Mouse (Mus musculus): ENCODE results near the gene Frmd5.
"Not testable (repeated sequence)": the region's sequence is repeated elsewhere in the genome, so short reads cannot be mapped to it uniquely, and the experiment has no call there.

Frmd5 gene

DNA sequence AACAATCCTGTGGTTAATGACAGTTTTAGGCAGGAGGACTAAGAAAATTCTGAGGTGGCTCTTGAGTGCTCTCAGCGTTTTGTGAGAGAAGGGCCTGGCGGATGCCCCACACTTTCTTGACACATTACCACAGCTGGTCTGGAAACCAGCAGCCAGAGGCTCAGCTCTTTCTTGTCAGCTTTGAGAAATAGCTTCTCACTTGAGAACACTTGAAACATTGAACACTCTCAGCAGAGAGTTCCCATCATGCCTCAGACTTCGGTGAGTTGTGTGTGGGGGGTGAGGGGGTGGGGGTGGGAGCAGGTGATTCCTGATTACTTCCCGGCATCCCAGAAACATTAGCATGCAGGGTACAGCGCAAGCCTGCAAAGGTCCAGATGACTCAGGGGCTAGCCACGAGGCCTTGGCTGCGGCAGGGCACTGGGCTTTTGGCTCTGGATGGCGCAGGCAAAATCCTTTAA is 231.1 kb downstream of the Frmd5 start:
- DNase-seq (ENCODE audit: low read depth, low spot score) = no peak

DNA sequence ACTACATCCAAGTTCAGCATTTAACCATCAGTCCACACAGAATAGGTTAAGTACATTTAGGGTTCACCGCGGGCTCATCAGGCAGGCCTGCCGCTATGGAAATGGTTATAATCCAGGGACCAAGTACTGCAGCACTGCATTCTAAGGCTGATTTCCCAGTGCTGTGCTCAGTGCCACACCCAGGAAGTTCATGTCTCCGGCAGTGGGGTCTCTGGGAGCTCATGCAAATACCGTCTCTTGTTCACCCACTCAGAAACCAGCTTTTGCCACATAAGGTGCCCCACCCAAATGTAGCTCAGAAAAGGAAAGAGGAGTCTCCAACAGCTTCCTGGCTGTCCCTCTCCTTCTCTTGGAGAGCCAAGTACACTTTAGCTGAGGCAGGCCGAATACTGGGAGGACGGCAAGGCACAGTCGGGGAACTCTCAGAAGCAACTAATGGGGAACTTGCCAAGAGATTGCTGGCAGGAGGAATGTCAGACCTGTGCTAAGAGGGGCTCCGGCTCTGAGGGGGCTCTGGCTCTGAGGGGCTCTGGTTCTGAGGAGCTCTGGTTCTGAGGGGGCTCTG is 232.7 kb downstream of the Frmd5 start:
- DNase-seq (ENCODE audit: low read depth, low spot score) = no peak

DNA sequence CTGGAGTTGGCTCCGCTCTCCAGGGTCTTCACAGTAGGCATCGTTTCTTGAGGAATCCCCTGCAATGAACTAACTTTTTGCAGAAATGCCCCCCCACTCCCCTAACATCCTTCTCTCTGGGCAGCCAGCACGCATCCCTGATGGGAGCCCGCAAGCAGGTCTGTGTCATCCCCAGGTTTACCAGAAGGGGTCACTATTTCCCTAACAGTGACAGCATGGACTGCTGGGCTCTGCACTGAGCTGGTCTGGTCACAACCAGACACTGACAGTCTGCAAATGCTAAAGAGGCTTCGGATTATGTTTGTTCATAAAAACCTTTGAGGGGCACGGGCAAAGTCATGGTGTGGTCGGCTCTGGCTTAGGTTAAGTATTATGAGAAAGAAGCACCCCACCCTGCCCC is 235.1 kb downstream of the Frmd5 start:
- peak; percentile 79 for DNase-seq (ENCODE audit: low read depth, low spot score)

DNA sequence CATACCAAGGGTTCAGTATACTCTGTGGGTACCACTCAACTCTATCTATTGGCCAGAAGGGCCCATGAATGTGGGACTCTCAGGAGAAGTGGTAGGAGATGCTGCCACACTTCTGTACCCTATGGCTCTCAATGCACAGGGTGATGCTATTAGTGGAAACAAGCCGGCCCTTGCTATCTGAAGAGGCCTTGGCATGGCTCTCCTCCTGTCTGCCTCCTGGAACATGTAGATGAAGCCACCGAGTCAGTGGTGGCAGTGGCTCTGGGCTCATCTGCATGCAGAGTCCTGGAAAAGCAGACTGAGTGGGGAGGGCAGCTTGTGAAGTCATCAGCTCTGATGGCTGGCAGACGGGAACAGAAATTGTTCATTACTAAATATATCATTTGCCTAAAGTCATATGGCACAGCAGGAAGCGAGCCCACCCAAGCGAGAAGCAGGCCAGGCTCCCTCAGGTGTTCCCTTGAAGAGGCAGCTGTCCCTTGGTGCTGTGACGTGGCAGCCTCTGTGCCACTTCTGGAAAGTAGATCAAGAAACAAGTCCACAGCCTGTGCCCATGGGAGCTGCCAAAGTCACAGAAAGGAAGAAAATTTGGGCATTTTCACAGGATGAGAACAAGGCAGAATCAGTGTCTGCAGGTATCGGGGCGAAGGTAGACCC is 235.8 kb downstream of the Frmd5 start:
- no peak for DNase-seq (ENCODE audit: low read depth, low spot score)

DNA sequence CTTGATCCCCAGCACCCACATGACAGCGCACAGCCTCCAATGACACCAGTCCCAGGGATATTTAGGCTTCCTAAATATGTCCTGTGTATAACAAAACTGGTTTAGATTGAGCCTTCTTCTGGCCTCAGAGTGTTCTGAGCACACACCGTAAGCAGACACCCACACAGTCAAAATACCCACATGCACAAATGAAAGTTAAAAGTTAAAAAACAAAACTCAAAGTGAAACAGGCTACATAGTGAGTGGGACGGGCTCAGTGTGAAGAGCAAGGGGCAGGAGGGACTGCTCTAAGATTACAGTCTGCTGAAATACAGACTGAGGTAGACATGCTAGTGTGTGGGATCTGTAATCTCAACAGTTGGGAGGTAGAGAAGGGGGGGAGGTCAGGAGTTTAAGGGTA is 236.8 kb downstream of the Frmd5 start:
- DNase-seq (ENCODE audit: low read depth, low spot score) = no peak

DNA sequence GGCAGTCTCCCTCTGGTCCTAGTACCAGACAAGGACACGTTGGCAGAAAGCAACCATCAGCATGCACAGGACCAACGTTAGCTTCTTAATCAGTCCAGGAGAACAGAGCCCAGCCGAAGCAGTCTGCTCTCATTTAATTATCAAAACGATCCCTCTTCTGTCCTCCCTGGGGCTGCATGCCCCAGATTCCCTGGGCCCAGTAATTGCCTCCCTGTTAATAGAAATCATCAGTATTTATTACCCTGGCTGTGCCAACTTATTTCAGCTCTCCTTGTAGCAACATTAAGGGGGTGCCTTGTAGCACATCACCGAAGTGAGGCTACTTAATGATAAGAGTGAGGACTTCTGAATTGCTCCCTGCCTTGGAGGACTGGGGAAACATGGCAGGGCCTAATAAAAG is 241.0 kb downstream of the Frmd5 start:
- DNase-seq (ENCODE audit: low read depth, low spot score) = no peak

DNA sequence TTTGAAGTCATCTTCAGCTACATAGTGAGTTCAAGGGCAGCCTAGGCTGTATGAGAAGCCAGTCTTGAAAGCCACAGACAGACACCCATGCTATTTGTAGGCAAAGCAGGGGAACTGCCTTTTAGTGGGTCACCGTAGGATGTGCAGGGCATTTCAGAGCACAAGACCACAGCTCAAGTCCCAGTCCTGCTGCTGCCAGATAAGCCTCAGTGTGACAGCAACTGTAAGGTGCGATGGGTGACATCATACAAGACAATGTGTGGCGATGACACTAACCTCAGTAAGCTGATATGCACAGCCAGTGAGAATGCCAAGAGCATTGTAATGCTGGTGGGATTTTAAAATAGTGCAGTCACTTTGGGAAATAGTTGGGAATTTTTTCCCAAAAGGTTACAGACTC is 243.8 kb downstream of the Frmd5 start:
- no peak for DNase-seq (ENCODE audit: low read depth, low spot score)

DNA sequence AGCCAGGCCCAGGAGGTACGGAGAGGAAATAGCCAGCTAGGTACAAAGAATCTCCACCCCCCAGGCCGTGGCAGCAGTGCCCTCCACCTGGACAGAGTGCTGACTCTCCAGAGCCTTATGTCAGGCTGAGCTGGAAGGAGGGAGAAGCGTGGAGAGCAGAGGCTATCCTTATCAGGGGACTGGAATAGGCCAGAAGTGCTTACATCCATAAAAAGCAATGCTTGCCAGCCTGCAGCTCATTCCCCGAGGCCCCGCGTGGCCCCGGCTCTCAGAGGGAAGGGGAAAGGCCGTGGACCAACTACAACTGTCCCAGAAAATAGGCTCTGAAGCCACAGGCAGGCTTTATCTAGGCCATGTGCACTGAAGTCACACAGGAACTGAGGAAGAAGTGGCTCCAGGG is 255.6 kb downstream of the Frmd5 start:
- DNase-seq (ENCODE audit: low read depth, low spot score) = no peak

DNA sequence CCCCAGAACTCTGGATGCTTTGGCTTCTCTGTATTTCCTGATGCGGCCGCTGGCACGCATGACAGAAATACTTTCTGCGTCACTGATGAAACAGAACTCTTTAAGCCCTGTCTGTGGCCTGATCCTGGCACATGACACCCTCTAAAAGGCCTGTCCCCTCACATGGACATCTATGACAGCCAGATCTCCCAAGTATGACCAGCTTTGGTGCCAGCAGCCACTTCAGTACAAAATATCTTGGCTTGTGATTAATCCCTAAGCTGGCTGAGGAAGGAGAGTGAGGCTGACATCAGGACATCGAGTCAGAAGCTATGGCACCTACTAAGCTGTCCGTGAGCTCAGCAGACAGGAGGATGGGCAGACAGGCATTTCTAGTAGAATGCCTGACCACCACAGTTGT is 257.3 kb downstream of the Frmd5 start:
- no peak for DNase-seq (ENCODE audit: low read depth, low spot score)

DNA sequence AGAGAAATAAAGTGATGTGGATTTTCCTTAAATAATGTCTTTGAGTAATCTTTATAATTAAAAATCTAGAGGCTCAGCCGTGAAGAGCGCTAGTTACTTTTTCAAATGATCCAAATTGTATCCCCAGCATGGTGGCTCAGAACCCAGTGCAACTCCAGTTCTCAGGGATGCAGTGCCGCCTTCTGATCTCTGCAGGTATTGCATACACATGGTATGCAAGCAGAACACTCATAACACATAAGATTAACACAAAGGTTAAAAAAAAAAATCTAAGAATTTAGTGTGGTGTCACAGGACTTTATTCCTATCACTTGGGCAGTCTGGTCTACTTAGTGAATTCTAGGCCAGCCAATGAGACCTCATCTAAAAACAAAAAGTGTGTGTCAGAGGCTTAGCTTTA is 262.1 kb downstream of the Frmd5 start:
- no peak for DNase-seq (ENCODE audit: low read depth, low spot score)

DNA sequence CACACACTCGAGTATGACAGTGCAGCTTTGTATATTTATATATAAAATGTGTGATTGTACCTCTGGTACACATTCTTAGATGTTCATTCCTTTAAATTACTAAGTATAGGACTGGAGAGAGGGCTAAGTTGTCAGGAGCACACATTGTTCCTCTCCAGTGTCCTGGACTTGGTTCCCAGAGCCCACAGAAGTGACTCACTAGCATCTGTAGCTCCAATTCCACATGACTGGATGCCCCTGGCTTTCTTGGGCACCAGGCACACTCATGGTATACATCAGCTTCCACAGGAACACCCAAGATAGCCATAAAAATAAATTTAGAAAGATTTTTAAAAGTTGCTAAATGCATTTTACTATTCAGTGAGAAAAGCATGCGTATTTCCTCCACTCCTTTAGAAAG is 281.8 kb downstream of the Frmd5 start:
- DNase-seq (ENCODE audit: low read depth, low spot score) = no peak

DNA sequence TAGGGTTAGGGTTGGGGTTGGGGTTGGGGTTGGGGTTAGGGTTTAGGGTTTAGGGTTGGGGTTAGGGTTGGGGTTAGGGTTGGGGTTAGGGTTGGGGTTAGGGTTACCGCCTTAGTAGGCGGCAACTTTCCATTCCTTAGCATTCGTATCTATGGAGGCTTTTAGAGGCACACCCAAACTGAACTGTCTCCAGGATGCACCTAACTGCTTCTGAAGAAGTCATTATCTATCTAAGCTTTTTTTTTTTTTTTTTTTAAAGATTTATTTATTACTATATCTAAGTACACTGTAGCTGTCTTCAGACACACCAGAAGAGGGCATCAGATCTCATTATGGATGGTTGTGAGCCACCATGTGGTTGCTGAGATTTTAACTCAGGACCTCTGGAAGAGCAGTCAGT is 284.1 kb downstream of the Frmd5 start:
- not testable (repeated sequence) for DNase-seq (ENCODE audit: low read depth, low spot score)

DNA sequence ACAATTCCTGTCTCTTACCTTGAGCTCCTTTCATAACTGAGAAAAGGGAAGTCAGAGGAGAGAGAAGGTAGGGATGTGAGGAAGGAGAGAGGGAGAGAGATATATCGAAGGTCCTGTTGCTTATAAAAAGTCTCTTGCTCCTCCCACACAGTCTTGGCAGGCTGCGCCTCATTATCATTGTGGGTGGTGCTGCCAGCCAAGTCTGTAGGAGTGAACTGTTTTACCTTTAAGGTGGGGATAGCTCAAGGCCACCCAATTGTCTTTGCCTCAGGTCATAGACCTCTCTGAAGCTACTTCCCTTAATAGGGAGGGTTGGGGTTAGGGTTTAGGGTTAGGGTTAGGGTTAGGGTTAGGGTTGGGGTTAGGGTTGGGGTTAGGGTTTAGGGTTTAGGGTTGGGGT is 284.9 kb downstream of the Frmd5 start:
- no peak for DNase-seq (ENCODE audit: low read depth, low spot score)

DNA sequence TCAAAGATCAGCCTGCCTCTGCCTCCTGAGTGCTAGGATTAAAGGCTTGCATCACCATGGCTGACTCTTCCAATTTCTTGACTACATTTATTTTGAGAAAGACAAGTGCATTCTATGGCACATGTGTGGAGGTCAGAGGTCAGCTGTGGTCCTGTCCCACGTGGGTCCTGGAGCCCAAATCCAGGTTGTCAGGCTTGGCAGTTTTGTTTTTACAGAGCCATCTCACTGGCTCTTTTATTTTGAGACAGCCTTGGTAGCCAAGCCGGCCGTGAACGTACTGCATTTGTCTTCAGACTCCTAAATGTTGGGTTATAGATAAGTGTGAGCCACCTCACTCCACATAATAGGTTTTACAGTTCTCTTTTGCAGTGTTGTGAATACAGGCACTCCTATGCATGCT is 288.2 kb downstream of the Frmd5 start:
- DNase-seq (ENCODE audit: low read depth, low spot score) = not testable (repeated sequence)

DNA sequence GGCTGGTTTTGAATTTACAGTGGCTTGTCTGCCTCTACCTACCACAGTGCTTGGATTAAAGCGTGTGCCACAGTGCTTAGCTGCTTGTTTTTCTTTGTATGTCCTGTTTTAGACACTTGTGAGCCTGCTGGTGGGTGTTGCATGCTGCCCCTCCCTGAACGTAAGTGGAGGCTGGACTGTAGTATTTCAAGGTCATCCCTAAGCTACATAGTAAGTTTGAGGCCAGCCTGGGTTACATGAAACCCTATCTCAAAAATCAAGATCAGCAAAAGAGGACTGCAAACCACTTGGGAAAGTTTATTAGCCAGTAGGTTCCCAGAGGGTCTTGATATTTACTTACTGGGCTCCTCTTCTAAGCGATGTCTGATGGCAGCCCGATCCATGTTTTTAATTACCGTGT is 288.8 kb downstream of the Frmd5 start:
- DNase-seq (ENCODE audit: low read depth, low spot score) = no peak

DNA sequence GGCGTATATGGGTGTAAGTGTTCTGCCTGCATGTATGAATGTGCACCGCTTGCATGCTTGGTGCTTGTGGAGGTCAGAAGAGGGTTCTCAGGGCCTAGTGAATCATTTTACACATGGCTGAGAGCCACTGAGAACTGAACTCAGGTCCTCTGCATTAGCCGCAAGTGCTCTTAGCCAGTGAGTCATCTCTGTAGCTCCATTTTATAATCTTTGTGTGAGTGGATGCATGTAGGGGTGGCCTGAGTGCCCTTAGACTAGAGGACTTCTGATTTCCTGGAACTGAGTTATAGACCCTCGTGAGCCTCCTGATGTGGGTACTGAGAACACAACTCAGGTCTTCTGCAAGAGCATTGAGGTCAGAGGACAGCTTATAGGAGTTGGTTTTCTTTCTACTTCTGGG is 292.7 kb downstream of the Frmd5 start:
- DNase-seq (ENCODE audit: low read depth, low spot score) = no peak

DNA sequence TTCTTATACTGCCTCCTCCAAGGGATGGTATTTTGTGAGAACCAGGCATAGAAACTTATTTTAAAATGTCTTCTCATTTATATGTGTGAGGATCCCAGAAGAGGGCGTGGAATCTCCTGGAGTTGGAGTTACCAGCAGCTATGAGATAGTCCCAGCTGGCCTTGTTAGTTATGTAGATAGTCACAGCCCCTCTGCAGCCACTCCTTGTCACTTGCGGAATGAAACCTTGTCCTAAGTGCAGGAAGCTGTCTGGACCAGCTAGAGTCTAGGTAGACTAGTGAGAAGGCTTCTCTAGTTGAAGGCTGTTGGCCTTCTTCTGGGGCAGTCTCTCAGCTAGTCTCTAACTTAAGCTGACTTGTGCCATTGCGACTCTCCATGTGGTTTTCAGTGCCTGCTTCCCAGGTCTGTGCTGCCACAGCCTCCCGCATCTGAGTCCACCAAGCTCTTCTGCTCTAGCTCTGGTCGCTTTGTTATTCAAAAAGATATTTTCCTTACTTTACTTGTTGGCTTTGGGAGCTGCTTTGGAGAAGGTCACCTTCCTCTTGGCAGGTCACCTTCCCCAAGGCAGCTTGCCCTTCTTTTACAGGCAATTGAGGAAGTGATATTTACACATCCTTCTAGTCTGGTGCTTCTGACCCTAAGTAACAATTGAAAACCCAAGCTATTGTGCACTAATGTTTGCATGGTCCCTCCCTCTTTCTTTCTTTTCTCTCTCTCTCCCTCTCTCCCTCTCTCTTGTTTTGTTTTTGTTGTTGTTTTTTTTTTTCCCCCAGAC is 293.7 kb downstream of the Frmd5 start:
- DNase-seq (ENCODE audit: low read depth, low spot score) = not testable (repeated sequence)

DNA sequence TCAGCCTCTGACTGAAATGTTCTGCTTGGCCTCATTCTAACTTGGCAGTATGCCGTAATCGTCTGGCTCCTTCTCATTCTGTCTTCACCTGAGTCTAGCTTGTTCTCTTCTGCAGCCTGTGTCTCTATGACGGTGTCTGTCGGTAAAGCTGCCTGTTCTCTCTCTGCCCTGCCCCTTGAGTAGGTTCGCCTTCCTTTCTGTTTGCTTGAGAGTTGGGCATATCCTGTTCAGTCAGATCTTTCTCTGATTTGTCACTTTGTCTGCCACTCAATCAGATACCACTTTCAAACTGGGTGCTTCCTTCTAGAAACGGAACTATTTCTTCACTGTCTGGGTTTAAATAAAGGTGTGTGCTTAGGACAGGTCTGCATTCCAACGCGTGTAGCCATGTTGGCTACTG is 295.5 kb downstream of the Frmd5 start:
- no peak for DNase-seq (ENCODE audit: low read depth, low spot score)

DNA sequence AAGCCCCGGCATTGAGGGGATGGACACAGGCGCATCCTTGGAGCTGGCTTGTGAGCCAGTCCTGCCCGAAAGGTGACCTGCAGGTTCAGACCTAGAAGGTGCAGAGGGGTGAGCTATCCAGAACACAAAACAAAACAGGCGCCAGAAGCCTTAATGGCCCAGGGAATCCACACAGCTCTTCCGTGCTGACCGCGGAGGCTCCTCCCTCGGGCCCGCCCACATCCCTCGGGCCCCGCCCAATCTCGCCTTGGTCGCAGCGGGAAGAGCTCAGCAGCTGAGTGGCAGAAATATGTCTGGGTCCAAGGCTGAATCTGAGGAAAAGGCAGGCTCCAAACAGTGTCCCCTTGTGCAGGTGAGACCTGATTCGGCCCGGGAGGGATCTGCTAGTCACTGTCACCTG is 297.3 kb downstream of the Frmd5 start:
- no peak for DNase-seq (ENCODE audit: low read depth, low spot score)

DNA sequence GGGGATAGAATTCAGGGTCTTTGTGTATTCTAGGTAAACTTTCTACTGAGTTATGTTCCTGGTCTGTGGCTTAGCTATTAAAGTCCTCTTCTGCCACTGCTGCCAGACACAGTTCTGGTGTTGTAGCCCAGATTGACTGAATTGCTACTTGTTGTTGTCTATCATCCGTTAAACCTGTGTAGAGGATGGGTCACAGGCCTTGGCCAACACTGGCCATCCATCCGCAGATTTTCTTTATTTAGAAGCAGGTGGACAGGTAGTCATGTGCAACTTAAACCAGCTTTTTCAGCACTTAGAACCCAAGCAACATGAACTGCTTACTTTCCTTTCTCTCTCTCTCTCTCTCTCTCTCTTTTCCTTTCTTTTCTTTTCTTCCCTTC is 298.9 kb downstream of the Frmd5 start:
- no peak for DNase-seq (ENCODE audit: low read depth, low spot score)

DNA sequence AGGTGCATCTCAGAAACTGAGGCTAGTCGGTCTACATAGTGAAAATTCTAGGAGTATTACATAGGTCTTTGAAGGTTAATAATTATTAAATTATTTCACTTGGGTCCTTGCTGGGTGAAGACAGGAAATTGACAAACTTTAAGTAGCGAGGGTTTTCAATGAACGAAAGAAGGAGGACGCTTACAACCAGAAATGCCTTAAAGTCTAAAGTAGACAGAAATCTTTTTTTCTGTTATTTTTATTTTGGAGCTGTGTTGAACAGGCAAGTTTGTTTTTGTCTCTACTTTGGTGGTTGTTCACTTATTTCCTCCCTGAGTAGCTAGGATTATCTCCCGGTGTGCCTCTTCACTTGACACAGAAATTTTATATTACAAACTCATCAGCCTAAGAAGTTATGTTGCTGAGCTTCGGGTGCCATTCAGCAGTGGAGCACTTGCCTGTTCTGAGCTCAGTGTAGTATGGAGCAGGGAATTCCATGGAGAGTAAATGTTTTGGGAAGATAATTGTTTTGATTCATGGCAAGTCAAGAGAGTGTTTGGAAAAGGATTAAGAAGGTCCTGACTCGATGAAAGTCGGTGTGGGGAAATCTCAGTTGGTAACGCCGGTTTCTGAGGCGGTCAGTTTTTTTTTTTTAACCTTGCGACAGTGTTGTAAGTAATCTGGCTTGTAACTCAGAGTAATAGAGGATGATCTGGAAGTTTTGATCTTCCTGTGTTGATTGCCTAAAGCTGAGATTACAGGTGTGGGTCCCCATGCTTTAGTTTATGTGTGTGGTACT is 299.5 kb downstream of the Frmd5 start:
- DNase-seq (ENCODE audit: low read depth, low spot score) = no peak

All from retina, adult 2 months (tissue).